Mouse (Mus musculus) hindbrain, postnatal 0 days (tissue): ENCODE measurements around the gene Tex26. TPM values are rescaled to one million over a fixed set of nuclear protein-coding genes. Genes with fewer than 3 reads are reported as not detected.
A peak's percentile ranks its signal among the peaks of the same experiment; 100 is the strongest.

ENCODE experiments used
- ATAC-seq: fragments of 200-750 bp; cut with Nextera tagmentation; 2 replicates; pipeline ENCODE4 v1.8.0; 2017; ENCODE audit warnings: mild to moderate bottlenecking, moderate TSS enrichment, moderate library complexity
- DNase-seq: peaks from one replicate; pipeline ENCODE4 v3.0.0-alpha.2; 2015; ENCODE audit warnings: low spot score
- H3K27ac ChIP-seq: fragments of 300-500 bp; sonication (generic); 2 replicates; pipeline ENCODE4 v1.5.1; 2014; ENCODE audit warnings: mild to moderate bottlenecking
- H3K27me3 ChIP-seq: fragments of 300-500 bp; sonication (generic); 2 replicates; pipeline ENCODE4 v1.6.1; 2014; ENCODE audit warnings: low read length, mixed read lengths; ENCODE audit not compliant: insufficient read depth
- H3K36me3 ChIP-seq: fragments of 300-500 bp; sonication (generic); 2 replicates; pipeline ENCODE4 v1.6.1; 2014; ENCODE audit warnings: low read length, mixed read lengths; ENCODE audit not compliant: insufficient read depth
- H3K4me1 ChIP-seq: fragments of 300-500 bp; sonication (generic); 2 replicates; pipeline ENCODE4 v1.6.1; 2014; ENCODE audit warnings: antibody characterized with exemption, low read length, mixed read lengths; ENCODE audit not compliant: insufficient read depth
- H3K4me2 ChIP-seq: fragments of 300-500 bp; sonication (generic); 2 replicates; pipeline ENCODE4 v1.6.1; 2014; ENCODE audit warnings: low read depth, mild to moderate bottlenecking, low read length, moderate library complexity, mixed read lengths
- H3K4me3 ChIP-seq: fragments of 300-500 bp; sonication (generic); 2 replicates; pipeline ENCODE4 v1.5.1; 2014; ENCODE audit warnings: low read length
- H3K9ac ChIP-seq: fragments of 300-500 bp; sonication (generic); replicated peaks from 2 replicates; pipeline ENCODE4 v1.6.1; 2014; ENCODE audit warnings: mild to moderate bottlenecking, low read length, moderate library complexity, mixed read lengths
- H3K9me3 ChIP-seq: fragments of 300-500 bp; sonication (generic); 2 replicates; pipeline ENCODE4 v1.6.1; 2016; ENCODE audit warnings: low read length, mixed read lengths
- CTCF ChIP-seq: IDR thresholded peaks from 2 replicates; pipeline ENCODE4 v1.5.1; 2016; ENCODE audit warnings: antibody characterized with exemption, control low read depth, low read depth
- WGBS: fragments of 180-500 bp; shearing (Covaris S2); extraction: QIAGEN DNeasy Blood & Tissue Kit; methylation state at CpG from one replicate; pipeline ENCODE4 v1.1.7; 2014; 5-methylcytosine and 5-hydroxymethylcytosine counted together
- polyA plus RNA-seq: library from polyadenylated mRNA; unstranded; fragments of >200 nt; fragmentation: Nextera tagmentation; extraction: Ambion mirVana; gene quantifications from 2 replicates; pipeline ENCODE4 v1.2.1, GENCODE M21; 2015
- total RNA-seq: library from RNA; depleted of rRNA; stranded (reverse); fragments of >200 nt; gene quantifications from 2 replicates; pipeline ENCODE4 v1.2.3, GENCODE M21; 2014; rRNA removed

The Tex26 gene
- total and polyA plus RNA-seq, 2 experiments from 2014 or later = 0.31 to 1.6 TPM

DNA sequence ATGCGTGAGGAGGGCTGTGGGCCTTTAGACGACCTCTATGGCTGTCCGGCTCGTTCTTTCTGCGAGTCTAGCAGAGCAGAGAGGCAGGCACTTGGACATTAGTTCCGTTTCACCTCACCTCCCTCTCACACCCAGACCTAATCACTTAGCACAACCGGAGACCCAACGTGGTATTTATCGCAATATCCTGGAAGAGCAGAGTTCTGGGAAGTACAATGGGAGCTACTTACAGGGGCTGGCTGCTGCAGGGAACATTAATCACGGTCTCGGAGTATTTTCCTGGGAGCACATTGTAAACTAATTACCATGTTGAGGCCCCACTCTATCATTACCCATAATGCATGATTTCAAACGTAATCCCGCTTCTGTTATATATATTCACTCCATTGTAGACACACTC lies 70.9 kb downstream of the Tex26 start:
- H3K27ac ChIP-seq = no peak overlapping the region

DNA sequence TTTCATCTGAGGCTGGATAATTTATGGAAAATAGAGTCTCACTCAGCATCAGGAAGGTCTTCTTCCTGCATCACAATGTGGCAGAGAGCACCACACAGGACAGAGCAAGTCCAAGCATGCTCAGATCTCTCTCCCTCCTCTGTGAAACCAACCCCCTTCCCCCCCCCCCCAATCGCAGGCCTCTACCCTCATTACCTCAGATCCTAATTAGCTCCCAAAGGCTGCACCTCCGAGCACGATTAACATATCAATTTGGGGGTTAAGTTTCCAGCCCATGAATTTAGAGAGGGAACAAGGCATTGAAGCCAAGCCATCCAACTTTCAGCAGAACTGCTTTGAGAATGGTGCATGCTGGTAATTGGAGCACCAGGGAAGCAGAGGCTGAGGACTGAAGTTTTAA lies 73.2 kb downstream of the Tex26 start:
- H3K27ac ChIP-seq = no peak overlapping the region
- H3K4me2 ChIP-seq = no peak overlapping the region
- WGBS = 25% methylated on average over 3 of the region's 3 CpGs
- no peaks in the 10 kb centered on the region for H3K27me3 ChIP-seq
- no peak for TF ChIP-seq CTCF
- no peak overlapping the region for H3K9ac ChIP-seq
- H3K4me1 ChIP-seq = peaks cover 11% of the 10 kb centered on the region
- no peaks in the 10 kb centered on the region for H3K36me3 ChIP-seq
- H3K4me3 ChIP-seq = no peak overlapping the region
- DNase-seq (no peak), ATAC-seq (no peak)
- H3K9me3 ChIP-seq = no peaks in the 10 kb centered on the region

More for the DNA sequence above, 70.9 kb downstream of the Tex26 start:
- no peak for TF ChIP-seq CTCF
- Histone ChIP-seq H3K9ac (no peak overlapping the region), H3K4me2 (no peak overlapping the region), H3K9me3 (no peaks in the 10 kb centered on the region), H3K27me3 (no peaks in the 10 kb centered on the region), H3K4me1 (peaks cover 11% of the 10 kb centered on the region), H3K4me3 (no peak overlapping the region), H3K36me3 (no peaks in the 10 kb centered on the region)
- WGBS = 46% methylated on average over 13 of the region's 13 CpGs
- ATAC-seq (no peak), DNase-seq (no peak)

DNA sequence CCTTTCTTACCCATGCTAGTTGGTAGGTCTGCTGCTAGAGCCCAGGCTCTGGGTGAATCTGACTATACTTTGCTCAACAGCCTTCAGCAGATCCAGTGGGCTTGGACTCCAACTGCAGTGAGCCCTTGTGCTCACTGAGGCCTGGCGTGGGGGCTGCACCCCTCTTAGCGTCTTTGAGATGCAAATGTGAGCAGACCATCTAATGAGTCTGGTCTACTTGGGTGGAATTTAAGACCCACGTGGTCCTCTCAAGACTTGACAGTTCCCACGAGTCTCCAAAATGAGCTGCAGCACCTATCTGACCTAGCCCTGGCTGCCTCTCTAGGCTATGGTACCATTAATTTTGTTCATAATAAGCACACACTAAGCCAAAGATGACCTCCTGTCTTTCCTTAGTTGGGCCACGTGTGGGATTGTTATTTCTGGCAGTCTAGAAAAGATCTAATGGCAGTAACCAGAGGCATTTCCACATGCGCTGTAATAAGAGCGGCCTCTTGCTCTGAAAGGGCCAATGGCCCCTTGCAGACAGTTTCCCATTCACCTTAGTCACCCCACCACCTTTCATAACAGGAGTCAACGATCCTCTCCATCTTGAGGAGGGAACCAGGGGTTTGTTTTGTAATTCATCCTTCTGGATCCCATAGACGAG lies 74.1 kb downstream of the Tex26 start:
- no peaks in the 10 kb centered on the region for H3K9me3 ChIP-seq
- peak overlapping the region; percentile 64; the same call in 1 of the 2 replicates for H3K27ac ChIP-seq
- ATAC-seq (no peak), DNase-seq (no peak)
- peak overlapping the region; percentile 39 for H3K4me2 ChIP-seq
- no peak for TF ChIP-seq CTCF
- no peaks in the 10 kb centered on the region for H3K27me3 ChIP-seq
- WGBS = 21% methylated on average over 9 of the region's 9 CpGs
- no peak overlapping the region for H3K4me3 ChIP-seq
- peaks cover 11% of the 10 kb centered on the region for H3K4me1 ChIP-seq
- no peaks in the 10 kb centered on the region for H3K36me3 ChIP-seq
- no peak overlapping the region for H3K9ac ChIP-seq

DNA sequence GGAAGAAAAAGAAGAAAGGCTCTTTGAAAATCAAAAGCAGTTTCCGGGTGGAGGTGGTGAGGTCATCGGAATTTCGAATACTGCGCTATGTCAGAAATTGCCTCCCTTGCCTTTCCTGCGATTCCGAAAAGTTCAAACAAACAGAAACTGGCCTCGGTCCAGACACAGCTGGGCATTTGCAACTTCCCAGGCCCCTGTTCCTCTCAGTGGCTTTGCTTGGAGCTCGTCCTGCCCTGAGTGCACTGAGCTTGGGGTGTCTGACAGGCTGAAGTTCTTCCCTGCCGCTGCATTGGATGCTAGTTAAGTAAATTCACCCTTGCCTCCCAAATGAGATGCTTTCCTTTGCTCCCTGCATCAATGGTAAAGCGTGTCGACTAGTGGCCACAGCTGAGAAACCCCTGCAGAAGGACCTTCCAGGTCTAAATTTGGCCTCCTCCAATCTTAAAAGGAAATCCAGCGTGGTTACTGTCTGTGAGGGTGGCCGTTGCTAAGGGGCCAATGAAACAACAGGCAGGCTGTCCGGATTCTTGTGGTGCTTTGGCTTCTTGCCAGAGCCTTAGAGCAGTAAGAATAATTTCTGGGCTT lies 74.7 kb downstream of the Tex26 start:
- peak; percentile 62 for TF ChIP-seq CTCF
- ATAC-seq (peak; percentile 76), DNase-seq (peak; percentile 74)
- Histone ChIP-seq H3K4me3 (no peak overlapping the region), H3K4me2 (peak overlapping the region; percentile 39), H3K9ac (no peak overlapping the region), H3K36me3 (no peaks in the 10 kb centered on the region), H3K4me1 (peaks cover 11% of the 10 kb centered on the region), H3K9me3 (no peaks in the 10 kb centered on the region), H3K27ac (peak overlapping the region; percentile 64), H3K27me3 (no peaks in the 10 kb centered on the region)
- WGBS = 8% methylated on average over 14 of the region's 14 CpGs

DNA sequence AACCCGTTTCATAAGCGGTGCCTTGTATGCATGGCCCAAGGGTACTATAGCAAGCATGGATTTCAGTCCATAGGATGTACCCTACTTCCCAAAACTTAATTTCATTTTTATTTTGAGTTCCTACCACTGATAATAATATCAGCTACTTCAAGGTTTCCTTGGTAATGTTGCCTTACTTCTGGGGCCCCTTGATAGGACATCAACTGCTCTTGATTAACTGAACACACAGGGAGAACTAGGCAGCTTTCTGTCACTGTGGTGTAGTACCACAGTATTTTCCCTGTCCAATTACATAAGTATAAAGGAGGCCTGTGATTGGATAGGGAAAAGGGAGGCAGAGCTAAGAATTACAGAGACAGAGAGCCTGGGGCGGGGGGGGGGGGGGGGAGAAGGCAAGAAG lies 75.4 kb downstream of the Tex26 start:
- peak overlapping the region; percentile 39 for H3K4me2 ChIP-seq
- no peaks in the 10 kb centered on the region for H3K9me3 ChIP-seq
- WGBS = 48% methylated on average over 3 of the region's 3 CpGs
- no peak for DNase-seq
- H3K4me3 ChIP-seq = no peak overlapping the region
- no peaks in the 10 kb centered on the region for H3K36me3 ChIP-seq
- TF ChIP-seq CTCF = no peak
- peaks cover 11% of the 10 kb centered on the region for H3K4me1 ChIP-seq
- H3K27ac ChIP-seq = peak overlapping the region; percentile 64
- no peak overlapping the region for H3K9ac ChIP-seq
- no peaks in the 10 kb centered on the region for H3K27me3 ChIP-seq
- no peak for ATAC-seq

DNA sequence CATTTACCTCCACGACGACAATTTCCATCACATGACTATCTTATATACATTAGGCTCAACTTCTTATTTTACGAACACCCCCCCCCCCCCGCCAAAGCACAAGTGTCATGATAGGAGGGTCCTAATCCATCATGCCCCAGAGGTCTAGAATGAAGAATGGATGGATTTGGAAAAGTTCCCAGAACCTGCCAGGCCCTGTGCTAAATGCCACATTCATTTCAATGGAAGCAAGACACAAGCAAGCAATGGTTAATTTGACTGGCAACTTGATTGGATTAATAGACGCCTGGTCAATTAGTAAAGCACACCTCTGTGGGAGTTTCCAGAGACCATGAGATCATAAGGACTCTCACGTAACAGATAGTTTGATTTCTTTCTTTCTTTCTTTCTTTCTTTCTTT lies 77.7 kb downstream of the Tex26 start:
- DNase-seq (peak; percentile 57), ATAC-seq (no peak)
- no peak overlapping the region for H3K9ac ChIP-seq
- no peak overlapping the region for H3K4me2 ChIP-seq
- H3K4me3 ChIP-seq = no peak overlapping the region
- no peaks in the 10 kb centered on the region for H3K9me3 ChIP-seq
- H3K36me3 ChIP-seq = no peaks in the 10 kb centered on the region
- peaks cover 11% of the 10 kb centered on the region for H3K4me1 ChIP-seq
- H3K27ac ChIP-seq = no peak overlapping the region
- 37% methylated on average over 6 of the region's 6 CpGs for WGBS
- no peaks in the 10 kb centered on the region for H3K27me3 ChIP-seq
- TF ChIP-seq CTCF = no peak

Other genes with a start within 250 kb of the Tex26 start
- 5.7 and 6.6 TPM in 2 replicates for gene Alox5ap, start 174.9 kb upstream of the Tex26 start, total RNA-seq
- 10.7 and 14.4 TPM in 2 replicates for gene Alox5ap, start 174.9 kb upstream of the Tex26 start, polyA plus RNA-seq
- gene Medag, start 27.9 kb upstream of the Tex26 start, total RNA-seq = 9.3 and 11.3 TPM in 2 replicates
- 8.3 and 9.1 TPM in 2 replicates for gene Medag, start 27.9 kb upstream of the Tex26 start, polyA plus RNA-seq
- not detected in 2 replicates for gene Wdr95, start 89.0 kb downstream of the Tex26 start, total RNA-seq
- 0.19 and 0.24 TPM in 2 replicates for gene Wdr95, start 89.0 kb downstream of the Tex26 start, polyA plus RNA-seq
- 18.9 and 21.0 TPM in 2 replicates for gene Hsph1, start 196.7 kb downstream of the Tex26 start, total RNA-seq
- gene Hsph1, start 196.7 kb downstream of the Tex26 start, polyA plus RNA-seq = 59.4 and 60.8 TPM in 2 replicates
- gene B3glct, start 238.6 kb downstream of the Tex26 start, total RNA-seq = 18.7 and 22.4 TPM in 2 replicates
- gene B3glct, start 238.6 kb downstream of the Tex26 start, polyA plus RNA-seq = 13.1 and 14.4 TPM in 2 replicates